Mouse (Mus musculus): Measurements from ENCODE around the gene Ptgs1. TPM values are rescaled to one million over a fixed set of nuclear protein-coding genes. Genes with fewer than 3 reads are reported as not detected.
"Not testable (repeated sequence)": the region's sequence is repeated elsewhere in the genome, so short reads cannot be mapped to it uniquely, and the experiment has no call there.

The Ptgs1 gene
- 35.1 and 37.5 TPM in 2 replicates for polyA plus RNA-seq (2015; fragmentation: Nextera tagmentation; extraction: Ambion mirVana)

GRCm38 (mm10) chr2:36230366-36230765 lies at the start of gene Ptgs1:
Gene Ptgs1, plus strand, starts transcription at chr2:36230426.
- Histone ChIP-seq H3K9ac (ENCODE audit: low read length) (peak within 1 kb of the TSS; percentile 78), H3K4me2 (ENCODE audit: low read depth, low read length) (peak within 1 kb of the TSS; percentile 87), H3K4me1 (ENCODE audit: control insufficient read depth, insufficient read depth, low read length) (peaks cover 25% of the 10 kb centered on the region), H3K9me3 (replicated peaks; ENCODE audit: control insufficient read depth, low read length) (no peaks in the 10 kb centered on the region), H3K27me3 (ENCODE audit: control insufficient read depth, insufficient read depth, low read length) (0 out of 2 replicates have a peak, but pooled peaks cover 5% of the 10 kb centered on the region), H3K4me3 (replicated peaks; ENCODE audit: low read length) (peak within 1 kb of the TSS; percentile 57), H3K27ac (ENCODE audit: low read length) (no peak within 1 kb of the TSS; the same call in 1 of the 2 replicates), H3K36me3 (ENCODE audit: control insufficient read depth, insufficient read depth, low read length) (no peaks in the 10 kb centered on the region)
- WGBS = under 1% methylated on average over 18 of the region's 18 CpGs
- ATAC-seq (ENCODE audit: insufficient read depth, low FRiP score) = peak; percentile 48; the same call in 1 of the 2 replicates

- not testable (repeated sequence) for H3K9ac ChIP-seq (ENCODE audit: low read length); H3K4me3 ChIP-seq (replicated peaks; ENCODE audit: low read length); H3K27ac ChIP-seq (ENCODE audit: low read length); H3K27me3 ChIP-seq (ENCODE audit: control insufficient read depth, insufficient read depth, low read length); H3K4me1 ChIP-seq (ENCODE audit: control insufficient read depth, insufficient read depth, low read length); ATAC-seq (ENCODE audit: insufficient read depth, low FRiP score); H3K9me3 ChIP-seq (replicated peaks; ENCODE audit: control insufficient read depth, low read length); H3K36me3 ChIP-seq (ENCODE audit: control insufficient read depth, insufficient read depth, low read length); H3K4me2 ChIP-seq (ENCODE audit: low read depth, low read length)
- 88% methylated on average over 4 of the region's 4 CpGs for WGBS
Observed at GRCm38 (mm10) chr2:36181587-36182368, 48.4 kb upstream of the Ptgs1 start.

GRCm38 (mm10) chr2:36183278-36183677 lies 46.9 kb upstream of the Ptgs1 start:
- ATAC-seq (ENCODE audit: insufficient read depth, low FRiP score) = peak; percentile 68; the same call in 1 of the 2 replicates

DNA sequence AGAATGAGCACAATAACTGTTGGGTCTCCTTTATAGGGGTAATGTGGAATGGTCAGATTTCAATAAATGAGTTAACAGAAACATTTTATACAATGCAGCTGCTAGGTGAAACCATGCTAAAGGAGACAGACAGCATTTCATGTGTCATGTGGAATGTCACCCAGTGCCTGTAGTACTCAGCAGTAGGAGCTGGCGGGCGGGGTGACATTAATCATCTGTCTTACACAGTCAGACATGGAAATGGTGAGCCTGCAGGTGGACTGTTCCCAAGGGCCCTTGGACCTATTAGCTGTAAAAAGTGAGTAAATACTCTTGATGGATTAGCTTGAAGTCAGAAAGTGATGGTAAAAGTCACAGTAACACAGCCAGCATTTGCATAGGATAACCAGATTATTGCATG lies 46.0 kb upstream of the Ptgs1 start:
- peak overlapping the region; percentile 79; the same call in 1 of the 2 replicates for H3K27ac ChIP-seq (ENCODE audit: low read length)
- H3K9me3 ChIP-seq (replicated peaks; ENCODE audit: control insufficient read depth, low read length) = no peaks in the 10 kb centered on the region
- no peak overlapping the region for H3K9ac ChIP-seq (ENCODE audit: low read length)
- H3K4me2 ChIP-seq (ENCODE audit: low read depth, low read length) = no peak overlapping the region
- peaks cover 9% of the 10 kb centered on the region for H3K4me1 ChIP-seq (ENCODE audit: control insufficient read depth, insufficient read depth, low read length)
- H3K4me3 ChIP-seq (replicated peaks; ENCODE audit: low read length) = no peak overlapping the region
- 78% methylated on average over 2 of the region's 2 CpGs for WGBS
- H3K36me3 ChIP-seq (ENCODE audit: control insufficient read depth, insufficient read depth, low read length) = no peaks in the 10 kb centered on the region
- no peaks in the 10 kb centered on the region for H3K27me3 ChIP-seq (ENCODE audit: control insufficient read depth, insufficient read depth, low read length)
- ATAC-seq (ENCODE audit: insufficient read depth, low FRiP score) = peak; percentile 65

More at GRCm38 (mm10) chr2:36183278-36183677, 46.9 kb upstream of the Ptgs1 start:
- H3K27me3 ChIP-seq (ENCODE audit: control insufficient read depth, insufficient read depth, low read length) = no peaks in the 10 kb centered on the region
- no peaks in the 10 kb centered on the region for H3K36me3 ChIP-seq (ENCODE audit: control insufficient read depth, insufficient read depth, low read length)
- no peak overlapping the region for H3K4me3 ChIP-seq (replicated peaks; ENCODE audit: low read length)
- H3K4me2 ChIP-seq (ENCODE audit: low read depth, low read length) = no peak overlapping the region
- H3K9me3 ChIP-seq (replicated peaks; ENCODE audit: control insufficient read depth, low read length) = no peaks in the 10 kb centered on the region
- 55% methylated on average over 2 of the region's 2 CpGs for WGBS
- peaks cover 9% of the 10 kb centered on the region for H3K4me1 ChIP-seq (ENCODE audit: control insufficient read depth, insufficient read depth, low read length)
- H3K27ac ChIP-seq (ENCODE audit: low read length) = peak overlapping the region; percentile 79
- H3K9ac ChIP-seq (ENCODE audit: low read length) = no peak overlapping the region

DNA sequence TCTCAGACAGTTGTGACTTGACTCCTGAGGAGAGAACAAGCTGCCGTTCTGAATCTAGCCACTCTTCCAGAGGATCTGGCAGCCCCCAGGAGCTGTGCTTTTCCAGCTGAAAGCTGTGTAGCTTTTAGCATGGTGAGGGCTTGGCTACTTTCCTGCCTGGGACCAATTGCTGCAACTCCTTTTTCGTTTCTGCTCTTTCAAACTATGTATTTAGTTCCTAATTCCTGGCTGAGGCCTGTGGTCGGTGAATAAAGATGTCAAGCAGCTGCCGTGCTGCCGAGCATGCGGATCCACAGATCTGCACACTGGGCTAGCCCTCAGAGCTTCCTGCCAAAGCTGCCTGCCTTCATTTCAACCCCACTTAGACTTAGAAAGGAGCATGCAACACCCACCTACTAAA lies 45.4 kb upstream of the Ptgs1 start:
- Histone ChIP-seq H3K27me3 (ENCODE audit: control insufficient read depth, insufficient read depth, low read length) (no peaks in the 10 kb centered on the region), H3K27ac (ENCODE audit: low read length) (peak overlapping the region; percentile 79)
- 0 out of 2 replicates have a peak, but pooled peaks have one; percentile 41 for ATAC-seq (ENCODE audit: insufficient read depth, low FRiP score)

DNA sequence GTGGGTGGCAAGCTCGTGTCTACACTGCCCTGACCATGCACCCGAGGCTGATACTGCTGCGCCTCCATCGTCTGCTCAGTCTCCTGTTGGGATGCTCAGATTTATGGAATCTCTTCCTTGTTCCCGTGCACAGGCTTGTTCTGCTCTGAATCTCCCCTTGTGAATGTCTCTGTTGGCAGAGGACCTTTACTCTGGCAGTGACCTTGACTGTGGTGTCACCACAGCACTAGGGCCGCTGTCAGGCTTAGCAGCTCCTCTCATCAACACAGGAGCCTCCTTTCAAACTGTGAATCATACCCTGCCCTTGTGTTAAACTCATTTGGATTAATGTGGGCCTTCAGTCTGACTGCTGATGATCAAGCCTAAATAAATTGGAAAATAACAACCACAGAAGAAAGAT lies 41.0 kb upstream of the Ptgs1 start:
- not testable (repeated sequence) for H3K27me3 ChIP-seq (ENCODE audit: control insufficient read depth, insufficient read depth, low read length); H3K4me2 ChIP-seq (ENCODE audit: low read depth, low read length); H3K27ac ChIP-seq (ENCODE audit: low read length); H3K9ac ChIP-seq (ENCODE audit: low read length); H3K36me3 ChIP-seq (ENCODE audit: control insufficient read depth, insufficient read depth, low read length); ATAC-seq (ENCODE audit: insufficient read depth, low FRiP score); H3K4me3 ChIP-seq (replicated peaks; ENCODE audit: low read length); H3K9me3 ChIP-seq (replicated peaks; ENCODE audit: control insufficient read depth, low read length)
- peaks cover 14% of the 10 kb centered on the region for H3K4me1 ChIP-seq (ENCODE audit: control insufficient read depth, insufficient read depth, low read length)
- 78% methylated on average over 6 of the region's 6 CpGs for WGBS

More for the DNA sequence above, 45.4 kb upstream of the Ptgs1 start:
- no peak overlapping the region for H3K4me2 ChIP-seq (ENCODE audit: low read depth, low read length)
- H3K36me3 ChIP-seq (ENCODE audit: control insufficient read depth, insufficient read depth, low read length) = no peaks in the 10 kb centered on the region
- H3K9ac ChIP-seq (ENCODE audit: low read length) = peak overlapping the region; percentile 37; the same call in 1 of the 2 replicates
- H3K4me1 ChIP-seq (ENCODE audit: control insufficient read depth, insufficient read depth, low read length) = peaks cover 9% of the 10 kb centered on the region
- H3K4me3 ChIP-seq (replicated peaks; ENCODE audit: low read length) = no peak overlapping the region
- 45% methylated on average over 6 of the region's 6 CpGs for WGBS
- no peaks in the 10 kb centered on the region for H3K9me3 ChIP-seq (replicated peaks; ENCODE audit: control insufficient read depth, low read length)

GRCm38 (mm10) chr2:36191098-36191941 lies 38.9 kb upstream of the Ptgs1 start:
- Histone ChIP-seq H3K27ac (ENCODE audit: low read length) (peak overlapping the region; percentile 41; the same call in 1 of the 2 replicates), H3K4me2 (ENCODE audit: low read depth, low read length) (no peak overlapping the region), H3K4me1 (ENCODE audit: control insufficient read depth, insufficient read depth, low read length) (peaks cover 8% of the 10 kb centered on the region), H3K9me3 (replicated peaks; ENCODE audit: control insufficient read depth, low read length) (no peaks in the 10 kb centered on the region), H3K9ac (ENCODE audit: low read length) (0 out of 2 replicates have a peak overlapping the region, but pooled peaks have one; percentile 10), H3K27me3 (ENCODE audit: control insufficient read depth, insufficient read depth, low read length) (no peaks in the 10 kb centered on the region), H3K4me3 (replicated peaks; ENCODE audit: low read length) (no peak overlapping the region), H3K36me3 (ENCODE audit: control insufficient read depth, insufficient read depth, low read length) (no peaks in the 10 kb centered on the region)
- ATAC-seq (ENCODE audit: insufficient read depth, low FRiP score) = peak; percentile 53; the same call in 1 of the 2 replicates
- WGBS = 19% methylated on average over 12 of the region's 12 CpGs

DNA sequence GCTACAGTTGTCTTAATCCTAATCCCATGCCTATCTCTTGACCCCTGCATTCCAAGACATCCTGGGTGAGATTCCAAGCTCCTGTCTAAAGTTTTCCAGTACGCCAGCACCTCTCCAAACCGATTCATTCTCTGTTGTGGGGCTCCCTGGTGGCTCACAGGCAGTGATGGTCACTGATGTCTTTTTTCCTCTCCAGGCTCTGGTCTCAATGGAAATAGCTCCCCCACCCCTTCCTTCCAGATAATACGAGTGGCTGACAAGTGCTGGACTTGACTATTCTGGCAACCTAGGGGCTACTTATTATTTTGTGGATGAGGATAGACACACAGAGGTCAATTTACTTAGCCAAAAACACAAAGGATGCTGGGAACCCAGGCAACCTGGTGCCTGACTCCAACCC lies 33.2 kb upstream of the Ptgs1 start:
- Histone ChIP-seq H3K27ac (ENCODE audit: low read length) (no peak overlapping the region), H3K9me3 (replicated peaks; ENCODE audit: control insufficient read depth, low read length) (no peaks in the 10 kb centered on the region), H3K4me3 (replicated peaks; ENCODE audit: low read length) (no peak overlapping the region), H3K27me3 (ENCODE audit: control insufficient read depth, insufficient read depth, low read length) (peaks cover 7% of the 10 kb centered on the region), H3K4me2 (ENCODE audit: low read depth, low read length) (no peak overlapping the region), H3K4me1 (ENCODE audit: control insufficient read depth, insufficient read depth, low read length) (peaks cover 14% of the 10 kb centered on the region), H3K9ac (ENCODE audit: low read length) (no peak overlapping the region), H3K36me3 (ENCODE audit: control insufficient read depth, insufficient read depth, low read length) (no peaks in the 10 kb centered on the region)
- ATAC-seq (ENCODE audit: insufficient read depth, low FRiP score) = no peak
- WGBS = 67% methylated on average over 3 of the region's 3 CpGs
